Mouse (Mus musculus): ENCODE measurements around the gene Rps17.

DNA sequence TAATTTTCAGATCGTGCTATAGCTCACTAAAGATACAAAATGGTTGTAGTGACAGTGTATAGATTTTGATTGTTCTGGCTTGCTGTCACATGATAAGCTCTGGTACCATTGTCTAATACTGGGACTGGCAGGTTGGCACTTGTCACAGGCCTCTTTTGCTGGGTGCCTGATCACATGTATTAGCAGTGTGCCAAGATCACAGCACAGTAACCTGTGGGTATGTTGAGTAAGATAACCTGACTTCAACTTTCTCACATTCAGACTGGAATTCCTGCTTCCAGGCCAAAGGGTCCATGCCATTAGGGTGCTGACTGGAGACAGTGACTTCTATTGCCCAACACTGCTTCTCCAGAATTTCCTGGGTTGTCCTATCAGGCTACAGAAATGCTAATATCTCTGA, 33.9 kb downstream of the Rps17 start:
- no peak for TF ChIP-seq CTCF (IDR thresholded peaks at IDR 0.05; ENCODE audit: extremely low read depth, insufficient read depth, insufficient read length, insufficient replicate concordance)
- no peak for TF ChIP-seq POLR2A (IDR thresholded peaks at IDR 0.05; ENCODE audit: low read depth, low read length)

Measured in spleen, adult 2 months (tissue).